Mouse (Mus musculus) thymus, postnatal 14 days (tissue): ENCODE data around the gene Cc2d1a.

Experiments used
- DNase-seq: peaks from one replicate; pipeline ENCODE4 v3.0.0; 2021

The Cc2d1a gene

DNA sequence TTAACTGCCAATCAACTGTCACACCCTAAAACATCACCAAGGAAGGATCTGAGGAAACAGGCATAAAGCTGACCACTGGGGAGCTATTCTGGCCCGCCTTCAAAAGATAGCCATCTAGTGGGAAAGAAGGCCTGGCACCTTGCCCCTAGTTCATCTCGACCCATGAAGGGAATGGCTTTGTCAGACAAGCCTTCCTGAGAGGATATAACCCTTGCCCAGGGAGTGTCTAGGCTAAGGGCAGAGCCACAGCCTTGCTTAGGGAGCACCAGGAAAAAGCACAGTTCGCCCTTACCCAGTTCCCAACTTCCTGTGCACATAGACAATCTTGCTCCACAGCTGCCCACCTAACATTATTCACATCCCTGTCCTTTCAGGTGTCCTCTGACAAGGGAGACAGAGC is 44.1 kb downstream of the Cc2d1a start:
- no peak for DNase-seq

DNA sequence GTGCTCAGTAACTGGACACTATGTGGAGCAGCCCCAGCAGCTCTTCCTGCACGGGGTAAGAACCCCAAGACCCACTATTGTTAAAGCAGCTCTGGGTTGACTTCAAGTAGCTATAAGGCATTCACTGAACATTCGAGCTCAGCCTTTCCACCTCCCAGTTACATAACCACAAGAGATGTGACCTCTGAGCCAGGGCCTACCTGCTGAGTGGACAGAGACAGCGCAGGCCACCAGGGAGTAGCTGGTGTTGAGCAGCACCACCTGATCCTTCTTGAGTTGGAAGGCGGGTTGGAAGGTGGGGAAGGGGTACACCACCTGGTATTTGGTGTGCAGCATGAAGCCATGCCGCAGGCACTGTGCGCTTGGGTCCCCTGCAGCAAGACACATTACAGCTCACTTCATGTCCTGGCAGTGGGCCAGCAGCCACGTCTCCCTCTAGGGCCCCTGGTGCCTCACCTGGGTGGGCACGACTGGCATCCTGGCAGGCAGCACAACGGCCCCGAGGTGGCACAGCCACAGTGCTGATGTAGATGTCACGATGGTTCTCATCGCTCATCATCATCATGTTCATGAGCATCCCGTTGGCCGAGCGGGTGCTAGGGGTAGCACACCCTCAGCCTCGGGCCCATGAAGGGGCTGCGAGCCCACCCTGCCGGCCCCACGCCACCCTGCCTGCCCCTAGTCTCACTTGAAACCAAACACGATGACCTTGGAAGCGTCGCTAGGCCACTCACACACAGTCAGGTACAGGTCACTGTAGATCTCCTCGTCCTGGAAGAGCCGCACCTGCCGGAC is 46.1 kb downstream of the Cc2d1a start:
- DNase-seq = no peak

DNA sequence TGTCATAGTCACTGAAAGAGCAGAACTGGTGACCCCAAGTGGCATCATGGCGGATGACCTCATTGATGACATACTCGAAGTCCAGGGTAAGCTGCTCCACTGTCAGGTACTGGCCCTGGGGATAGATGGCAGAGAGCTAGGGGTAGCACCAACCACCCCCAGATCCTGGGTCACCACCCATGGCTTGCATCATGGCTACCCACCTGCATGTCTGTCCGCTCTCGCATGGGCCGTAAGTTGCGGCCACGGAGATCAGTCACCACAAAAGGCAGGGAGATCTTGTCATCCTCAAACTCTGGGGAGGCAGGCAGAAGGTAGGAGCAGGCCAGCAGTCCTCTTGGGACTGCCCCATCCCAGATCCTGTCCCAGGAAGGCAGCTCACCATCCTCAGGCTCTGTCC is 49.4 kb downstream of the Cc2d1a start:
- no peak for DNase-seq

DNA sequence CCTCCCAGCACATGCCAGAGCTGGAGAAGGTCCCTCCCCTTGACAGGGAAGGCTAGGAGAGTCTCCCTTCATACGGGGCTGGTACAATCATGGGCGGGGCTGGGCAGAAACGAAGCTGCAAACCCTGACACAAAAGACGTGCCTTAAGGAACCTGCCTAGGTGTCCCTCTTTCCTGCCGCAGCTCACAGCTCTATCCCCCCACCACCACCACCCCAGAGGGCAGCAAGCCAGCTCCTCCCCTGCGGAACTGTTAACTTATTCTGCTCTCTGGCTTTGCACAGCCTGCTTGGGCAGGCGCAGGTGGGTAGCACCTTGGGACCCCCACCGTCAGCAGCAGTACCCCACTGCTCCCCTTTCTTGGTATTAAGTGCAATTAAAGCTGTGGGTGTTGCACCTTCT is 51.7 kb downstream of the Cc2d1a start:
- no peak for DNase-seq

DNA sequence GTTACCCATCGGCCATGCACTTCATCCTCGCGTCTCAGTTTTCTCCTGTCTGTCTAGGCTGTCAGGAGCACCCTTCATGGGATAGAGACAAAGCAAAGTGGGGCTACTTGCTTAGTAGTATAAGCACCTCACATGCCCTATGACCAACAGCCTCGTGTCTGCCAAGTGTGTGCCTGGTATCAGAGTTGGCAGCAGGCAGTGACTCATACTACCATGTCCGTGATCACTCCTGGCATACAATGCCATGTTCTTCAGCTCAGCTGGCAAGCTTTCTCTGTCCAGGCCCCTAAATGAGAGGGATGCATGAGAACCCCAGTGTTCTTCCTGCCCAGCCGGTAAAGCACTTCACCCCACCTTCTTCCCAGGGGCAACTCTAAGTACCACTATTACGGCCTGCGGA is 57.2 kb downstream of the Cc2d1a start:
- no peak for DNase-seq

DNA sequence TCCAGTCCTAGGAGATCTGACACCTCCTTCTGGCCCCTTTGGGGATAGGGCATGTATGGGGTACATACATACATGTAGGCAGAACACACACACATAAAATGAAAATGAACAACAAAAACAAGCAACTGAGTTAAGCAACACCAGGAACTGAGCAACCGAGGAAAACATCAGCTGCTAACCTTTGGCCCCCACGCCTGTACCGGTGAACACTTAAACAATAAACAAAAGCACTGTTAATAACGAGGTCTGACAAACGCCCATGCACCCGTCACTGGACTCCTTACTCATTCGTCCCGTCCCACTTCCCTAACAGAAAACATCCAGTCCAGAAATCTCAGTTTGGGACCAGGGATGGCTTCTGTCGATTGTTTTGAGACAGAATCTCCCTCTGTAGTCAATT is 58.5 kb downstream of the Cc2d1a start:
- no peak for DNase-seq

DNA sequence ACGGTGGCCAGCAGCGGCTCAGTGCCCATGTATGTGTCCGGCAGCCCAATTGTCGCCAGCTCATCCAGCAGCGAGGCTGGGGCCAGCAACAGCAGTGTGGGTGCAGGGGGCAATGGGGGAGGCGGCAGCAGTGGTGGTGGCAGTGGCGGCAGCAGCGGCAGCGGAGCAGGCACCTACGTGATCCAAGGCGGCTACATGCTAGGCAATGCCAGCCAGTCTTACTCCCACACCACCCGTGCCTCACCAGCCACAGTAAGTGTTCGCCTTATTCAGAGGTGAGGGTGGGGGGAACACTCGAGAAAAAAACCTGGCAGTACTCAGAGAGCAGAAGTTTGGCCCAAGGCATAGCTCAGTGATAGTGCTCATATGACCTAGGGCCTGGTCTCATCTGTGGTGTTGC is 59.9 kb downstream of the Cc2d1a start:
- DNase-seq = no peak

DNA sequence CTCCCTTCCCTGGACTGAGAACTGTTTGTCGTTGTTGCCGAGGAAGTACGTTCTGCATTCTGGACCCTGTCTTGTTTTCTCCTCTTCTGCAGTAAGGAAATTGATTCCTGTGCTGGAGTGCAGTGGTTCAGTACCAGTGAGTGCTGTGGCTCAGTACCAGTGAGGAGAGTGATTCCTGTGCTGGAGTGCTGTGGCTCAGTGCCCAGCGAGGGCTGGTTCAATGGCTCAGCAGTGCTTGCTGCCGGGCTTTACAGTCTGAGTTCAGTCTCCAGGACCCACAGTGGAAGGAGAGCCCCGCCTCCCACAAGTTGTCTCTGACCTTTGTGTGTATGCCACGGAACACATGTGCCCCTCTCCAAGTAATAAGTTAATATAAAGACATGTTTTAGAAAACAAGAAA is 60.6 kb downstream of the Cc2d1a start:
- DNase-seq = no peak

DNA sequence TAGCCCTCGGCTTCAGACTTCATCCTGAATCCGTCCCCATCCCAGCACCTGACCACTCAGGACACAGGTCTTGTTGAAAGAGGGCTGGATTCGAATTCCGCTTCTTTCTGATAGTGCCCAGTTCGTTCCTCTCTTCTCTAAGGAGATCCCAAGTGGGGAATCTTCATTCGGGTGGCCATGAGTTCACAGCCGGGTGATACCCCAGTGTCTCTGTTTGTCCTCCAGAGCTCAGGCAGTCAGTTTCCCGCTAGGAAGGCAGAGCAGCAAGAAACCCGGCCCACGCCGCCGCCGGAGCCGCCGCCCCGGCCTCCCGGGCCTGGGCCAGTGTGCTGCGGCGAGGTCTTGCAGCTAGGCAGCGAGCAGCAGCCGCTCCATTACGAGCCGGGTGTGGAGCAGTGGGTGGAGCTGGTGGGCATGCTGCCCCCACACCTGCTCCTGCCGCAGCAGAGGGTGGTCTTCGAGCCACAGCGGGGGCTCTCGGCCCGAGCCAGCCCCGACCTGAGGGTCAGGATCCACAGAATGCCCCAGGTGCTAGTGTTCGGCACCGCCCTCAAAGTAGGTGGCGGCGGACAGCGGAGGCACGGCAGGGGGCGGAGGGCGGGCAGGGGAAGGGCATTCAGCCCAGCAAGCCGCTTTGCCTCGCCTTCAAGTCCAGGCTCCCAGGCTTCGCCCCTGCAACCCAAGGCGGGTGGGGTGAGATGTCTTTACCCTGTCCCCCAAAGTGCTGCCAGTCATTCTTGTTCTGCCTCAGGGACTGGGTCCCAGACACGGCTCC is 63.2 kb downstream of the Cc2d1a start:
- DNase-seq = no peak

DNA sequence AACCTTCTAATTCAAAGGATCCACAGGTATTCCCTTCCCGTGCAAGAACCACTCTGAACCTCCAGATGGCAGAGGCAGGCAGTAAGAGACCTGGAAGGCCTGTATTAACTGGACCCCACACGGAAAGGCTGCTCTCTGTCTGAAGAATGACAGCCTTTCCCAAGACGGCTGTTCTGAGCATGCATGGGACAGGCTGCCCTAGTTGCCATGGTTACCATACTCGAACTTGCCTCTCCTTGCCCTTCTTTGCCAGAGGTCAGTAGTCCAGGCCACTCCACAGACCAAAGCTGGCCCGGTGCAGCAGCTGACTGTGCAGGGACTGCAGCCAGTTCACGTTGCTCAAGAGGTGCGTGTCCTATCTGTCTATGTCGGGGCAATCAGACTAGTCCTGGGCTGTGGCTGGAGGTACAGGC is 63.9 kb downstream of the Cc2d1a start:
- no peak for DNase-seq
